Mouse (Mus musculus): ENCODE results near the gene Adamts1. TPM values are rescaled to one million over a fixed set of nuclear protein-coding genes. Genes with fewer than 3 reads are reported as not detected.

The Adamts1 gene
- total RNA-seq, 2 experiments from 2014 or later: 0.05 TPM; not detected in 1

DNA sequence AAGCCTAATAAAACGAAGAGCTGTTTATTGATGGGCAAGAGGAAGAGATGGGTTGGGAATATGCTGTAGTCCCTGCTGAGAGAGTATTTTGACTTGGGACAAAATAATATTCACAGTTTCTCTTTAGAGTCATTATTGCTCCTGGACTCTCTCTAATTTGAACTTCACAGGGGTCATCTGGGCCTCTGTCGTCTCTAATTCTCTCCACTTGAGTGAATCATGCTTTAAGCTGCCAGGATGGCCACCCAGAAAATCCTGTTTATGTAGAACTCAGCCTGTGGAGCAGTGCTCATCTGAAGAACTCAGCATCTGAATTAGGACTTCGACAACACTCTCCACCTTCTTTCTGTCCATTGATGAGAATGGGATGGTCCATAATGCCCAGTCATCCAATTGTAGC is 30.6 kb downstream of the Adamts1 start:
- no peak for ATAC-seq (replicated peaks; ENCODE audit: low FRiP score, low TSS enrichment, poor library complexity, severe bottlenecking)

DNA sequence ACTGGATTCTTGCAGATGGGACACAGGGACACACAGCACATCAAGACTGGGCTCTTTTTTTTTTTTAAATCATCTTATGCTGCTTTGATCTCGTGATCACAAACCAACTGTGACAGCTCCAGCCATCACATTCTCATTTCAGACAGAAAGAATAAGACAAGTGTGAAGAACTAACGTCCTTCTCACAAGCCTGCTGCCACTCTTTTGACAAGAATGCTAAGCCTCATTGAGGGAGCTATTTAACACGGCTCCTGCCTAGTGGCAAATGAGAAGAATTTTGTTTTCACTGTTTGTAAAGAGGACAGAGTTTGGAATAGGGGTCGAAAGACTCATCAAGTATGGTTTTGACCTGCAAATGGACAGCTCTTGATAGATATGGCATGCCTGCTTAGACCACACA is 35.6 kb downstream of the Adamts1 start:
- ATAC-seq (replicated peaks; ENCODE audit: low FRiP score, low TSS enrichment, poor library complexity, severe bottlenecking): no peak

DNA sequence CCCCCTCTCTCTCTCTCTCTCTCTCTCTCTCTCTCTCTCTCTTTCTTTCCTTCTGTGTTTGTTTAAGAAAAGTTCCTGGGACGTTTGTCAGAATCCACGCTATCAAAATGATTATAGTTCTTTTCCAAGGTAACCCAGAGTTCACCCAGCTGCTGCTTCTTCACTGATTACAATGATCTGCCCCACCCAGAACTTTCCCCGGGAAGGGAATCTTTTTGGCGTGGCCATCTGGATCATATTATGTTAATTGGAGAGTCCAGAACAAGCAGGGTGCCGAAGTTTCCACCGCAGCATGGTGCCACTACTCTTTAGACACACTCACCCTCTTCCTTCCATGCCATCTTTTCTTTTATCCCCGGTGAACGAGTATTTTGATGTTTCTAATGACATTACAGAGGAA is 37.2 kb downstream of the Adamts1 start:
- no peak for ATAC-seq (replicated peaks; ENCODE audit: low FRiP score, low TSS enrichment, poor library complexity, severe bottlenecking)

DNA sequence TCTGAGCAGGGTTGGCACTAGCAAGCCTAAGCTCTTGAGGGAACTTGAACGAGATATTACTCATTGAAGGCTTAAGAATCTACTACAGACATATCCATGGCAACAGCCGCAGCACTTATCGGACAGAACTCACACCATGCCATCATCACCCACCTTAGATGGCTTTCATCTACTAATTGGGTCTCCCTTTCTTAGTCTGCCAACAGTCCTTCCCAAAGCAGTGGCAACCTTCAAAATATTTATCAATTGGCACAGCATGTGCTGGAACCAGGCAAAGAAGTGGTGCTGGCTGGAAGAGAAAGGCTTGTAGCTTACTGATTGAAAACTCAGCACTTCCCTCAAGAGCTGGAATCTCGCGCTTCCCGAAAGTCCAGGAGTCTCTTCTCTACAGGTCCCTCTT is 37.7 kb downstream of the Adamts1 start:
- ATAC-seq (replicated peaks; ENCODE audit: low FRiP score, low TSS enrichment, poor library complexity, severe bottlenecking): no peak

DNA sequence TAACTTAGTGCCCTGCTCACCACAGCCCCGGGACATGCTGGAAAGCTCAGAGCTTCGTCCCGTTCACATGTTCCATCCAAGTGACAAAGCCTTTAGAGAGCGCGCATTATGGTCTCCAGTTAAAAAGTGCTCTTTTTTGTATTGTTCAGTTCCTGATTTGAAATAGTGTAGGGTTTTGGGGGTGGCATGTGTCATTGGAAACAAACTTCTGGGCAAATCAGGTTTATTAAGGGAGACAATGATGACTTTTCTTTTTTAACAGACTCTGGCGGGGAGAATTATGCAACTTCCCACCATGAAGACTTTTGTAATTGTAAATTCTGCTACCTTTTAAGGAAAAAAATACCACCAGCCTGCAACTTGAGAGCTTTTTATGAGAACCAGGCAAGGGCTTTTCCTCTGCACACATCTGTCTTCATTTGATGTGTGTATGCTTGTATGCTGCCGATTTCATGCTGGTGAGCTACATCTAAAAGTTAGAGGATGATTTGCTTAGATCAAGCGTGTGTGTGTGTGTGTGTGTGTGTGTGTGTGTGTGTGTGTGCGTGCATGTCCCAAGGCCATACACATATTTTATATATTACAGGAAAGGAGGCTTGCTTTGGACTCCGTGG is 40.8 kb downstream of the Adamts1 start:
- no peak for ATAC-seq (replicated peaks; ENCODE audit: low FRiP score, low TSS enrichment, poor library complexity, severe bottlenecking)

DNA sequence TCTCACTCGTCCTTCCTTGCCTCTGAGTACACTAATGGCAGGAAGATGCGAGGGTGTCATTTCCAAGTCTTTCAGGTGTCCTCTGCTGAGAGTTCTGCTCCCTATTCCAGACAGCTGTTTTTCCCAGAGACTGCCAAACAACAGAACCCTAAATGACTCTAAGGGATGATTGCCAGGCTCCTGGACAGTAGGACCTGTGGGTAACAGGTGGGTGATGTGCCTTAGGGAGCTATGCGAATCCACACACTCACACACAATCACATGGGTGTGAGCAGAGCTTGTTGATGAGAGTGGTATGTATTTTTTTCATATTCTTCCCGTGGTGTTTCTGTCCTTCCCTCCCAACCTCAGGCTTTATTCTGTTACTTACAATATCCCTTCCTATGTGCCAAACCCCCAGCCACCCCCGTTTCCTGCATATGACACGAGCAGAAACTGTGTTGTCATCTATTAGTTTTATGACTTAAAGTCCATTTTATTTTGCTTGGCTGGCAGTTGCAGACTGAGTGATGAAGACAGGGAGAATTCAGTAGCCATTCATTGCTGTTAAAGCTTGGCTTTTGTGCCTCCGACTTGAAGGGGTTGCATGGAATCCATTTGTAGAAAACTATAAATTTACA is 41.8 kb downstream of the Adamts1 start:
- no peak for ATAC-seq (replicated peaks; ENCODE audit: low FRiP score, low TSS enrichment, poor library complexity, severe bottlenecking)

DNA sequence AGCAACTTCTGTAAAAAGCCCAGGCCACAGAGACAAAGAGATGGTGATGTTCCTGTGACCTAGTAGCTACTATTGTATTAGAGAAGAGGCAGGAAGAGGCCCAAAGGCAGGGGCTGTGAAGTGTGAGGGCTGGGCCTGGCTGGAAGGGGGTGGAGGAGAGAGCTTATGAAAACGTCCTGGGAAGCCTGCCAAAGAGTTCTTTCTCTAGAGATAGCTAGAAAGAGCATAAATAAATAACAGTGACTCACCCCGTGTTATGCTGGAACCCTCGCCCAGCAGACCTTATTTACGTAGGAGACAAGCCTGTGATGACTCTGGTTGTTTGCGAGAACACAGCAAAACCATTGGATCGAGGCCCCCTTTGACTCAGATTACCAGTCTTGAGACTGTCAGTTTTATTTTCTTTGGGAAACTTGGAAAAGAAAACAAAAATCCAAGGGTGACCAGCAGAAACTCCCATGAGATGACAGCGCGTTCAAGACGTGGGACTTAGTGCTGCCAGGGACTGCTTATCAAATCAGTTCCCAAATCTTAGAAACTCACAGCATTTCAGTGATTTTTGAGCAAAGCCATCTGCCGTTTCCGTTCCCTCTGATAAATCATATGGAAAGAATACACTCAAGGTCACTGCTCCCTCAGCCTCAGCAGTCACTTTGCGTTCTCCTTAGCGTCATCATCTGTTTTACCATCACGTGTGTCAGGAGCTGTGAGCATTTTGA is 46.7 kb downstream of the Adamts1 start:
- no peak for ATAC-seq (replicated peaks; ENCODE audit: low FRiP score, low TSS enrichment, poor library complexity, severe bottlenecking)

DNA sequence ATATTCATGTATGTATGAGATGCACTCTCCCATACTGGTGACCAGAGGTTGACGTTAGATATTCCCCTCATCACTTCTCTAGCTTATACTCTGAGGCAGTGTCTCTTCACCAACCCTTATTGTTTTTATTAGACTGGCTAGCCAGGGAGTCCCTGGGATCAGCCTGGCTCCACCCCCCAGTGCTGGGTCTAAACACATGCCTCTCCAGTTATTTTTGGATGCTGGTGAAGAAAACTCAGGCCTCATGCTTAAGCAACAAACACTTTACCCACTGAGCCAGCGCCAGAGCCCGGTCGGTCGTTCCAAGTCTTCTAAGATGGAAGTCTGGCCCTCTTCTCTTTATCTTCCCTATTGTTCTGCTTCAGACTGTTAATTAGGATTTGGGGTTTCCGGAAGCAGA is 53.6 kb downstream of the Adamts1 start:
- no peak for ATAC-seq (replicated peaks; ENCODE audit: low FRiP score, low TSS enrichment, poor library complexity, severe bottlenecking)

DNA sequence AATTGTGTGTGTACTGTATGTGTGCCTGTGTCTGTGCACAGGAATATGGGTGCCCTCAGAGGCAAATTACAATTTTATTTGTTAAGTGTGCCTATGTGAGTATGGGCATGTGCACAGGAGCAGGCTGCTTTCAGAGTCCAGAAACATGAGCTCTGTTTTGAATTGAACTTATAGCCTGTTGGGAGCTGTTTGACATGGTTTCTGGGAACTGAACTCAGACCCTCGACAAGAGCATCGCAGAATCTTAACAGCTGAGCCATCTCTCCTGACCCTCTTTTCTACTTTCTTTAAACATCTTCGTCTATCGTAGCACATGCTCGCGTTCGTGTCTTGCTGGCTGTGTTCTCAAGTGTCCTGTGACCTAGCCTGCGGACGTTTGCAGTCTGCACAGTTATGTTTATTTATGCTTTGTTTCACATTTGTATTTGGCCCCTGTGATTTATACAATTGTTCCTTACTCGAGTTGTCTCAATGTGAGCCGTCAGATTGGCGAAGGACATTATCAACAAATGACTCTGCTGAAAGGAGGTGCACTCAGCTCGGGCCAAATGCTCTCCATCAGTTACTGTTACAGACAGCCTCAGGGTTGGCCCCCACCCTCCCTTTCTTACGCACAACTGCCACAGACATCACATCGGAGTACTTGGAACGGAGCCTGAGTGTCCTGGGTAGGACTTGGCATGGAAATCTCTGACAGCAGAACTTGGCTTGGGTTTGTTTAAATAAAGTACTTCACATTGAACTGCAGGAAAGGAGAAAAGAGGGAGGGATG is 55.1 kb downstream of the Adamts1 start:
- ATAC-seq (replicated peaks; ENCODE audit: low FRiP score, low TSS enrichment, poor library complexity, severe bottlenecking): no peak

DNA sequence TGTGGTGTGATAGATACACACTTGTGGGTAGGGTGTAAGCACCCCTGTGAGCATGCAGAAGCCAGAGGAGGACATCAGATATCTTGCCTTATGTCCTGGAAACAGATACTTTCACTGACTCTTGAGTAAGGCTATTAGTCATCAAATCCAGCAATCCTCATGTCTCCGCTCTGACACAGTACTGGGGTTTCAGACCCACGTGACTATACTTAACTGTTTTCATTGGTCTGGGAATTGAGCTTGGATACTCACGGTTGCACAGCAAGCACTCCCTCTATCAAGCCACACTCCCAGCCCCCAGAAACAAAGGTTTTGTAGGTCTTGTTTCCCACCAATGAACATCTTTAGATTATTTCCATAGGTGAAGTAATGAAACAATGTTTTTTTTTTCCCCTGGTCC is 56.5 kb downstream of the Adamts1 start:
- ATAC-seq (replicated peaks; ENCODE audit: low FRiP score, low TSS enrichment, poor library complexity, severe bottlenecking): no peak

Other genes with a start within 250 kb of the Adamts1 start
- gene Cyyr1, start 249.7 kb downstream of the Adamts1 start, total RNA-seq (2014; fragmentation: Nextera tagmentation): 1.1 and 1.7 TPM in 2 replicates
- gene Cyyr1, start 249.7 kb downstream of the Adamts1 start, total RNA-seq (2017): 0.19 and 0.50 TPM in 2 replicates
- gene Adamts5, start 98.7 kb upstream of the Adamts1 start, total RNA-seq (2014; fragmentation: Nextera tagmentation): not detected in 2 replicates
- not detected in 2 replicates for gene Adamts5, start 98.7 kb upstream of the Adamts1 start, total RNA-seq (2017)